Mouse (Mus musculus) left cerebral cortex, adult 11 months (tissue): ENCODE data around the gene Gm10638.

Experiments
- DNase-seq: peaks from one replicate; pipeline ENCODE4 v3.0.0; 2022; ENCODE audit warnings: low spot score

Gm10638 gene

DNA sequence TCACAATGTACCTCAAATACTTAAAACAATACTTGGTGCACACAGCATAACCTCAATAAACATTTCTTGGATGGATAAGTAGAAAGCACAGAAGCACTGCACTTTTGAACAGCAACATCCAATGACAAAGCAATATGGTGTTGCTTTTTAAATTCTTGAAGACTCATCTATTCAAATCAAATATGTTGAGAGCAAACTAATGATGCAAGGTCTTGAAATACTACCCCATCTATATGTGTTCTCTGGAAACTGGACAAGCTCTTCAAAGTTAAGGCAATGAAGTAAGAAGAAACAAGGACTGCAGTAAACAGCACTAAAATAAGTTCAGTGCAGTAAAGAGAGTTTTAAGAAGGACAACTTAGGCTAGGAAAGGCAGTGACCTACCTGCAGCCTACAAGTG, 4.6 kb upstream of the Gm10638 start:
- DNase-seq, result no peak

DNA sequence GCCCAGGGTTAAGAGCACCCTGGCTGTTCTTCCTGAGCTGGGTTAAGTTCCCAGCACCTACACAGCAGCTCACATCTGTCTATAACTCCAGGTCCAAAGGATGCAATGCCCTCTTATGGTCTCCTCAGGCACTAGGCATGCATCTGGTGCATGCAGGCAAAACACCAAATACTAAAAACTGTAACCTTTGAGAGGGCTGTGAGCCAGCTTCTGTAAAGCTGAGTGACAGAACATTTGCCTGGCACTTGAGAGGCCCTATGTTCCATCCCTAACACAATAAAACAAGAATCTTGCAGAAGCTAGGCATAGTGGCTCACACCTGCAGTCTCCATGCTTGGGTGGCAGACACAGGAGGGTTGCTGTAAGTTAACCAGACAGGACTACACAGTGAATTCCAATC, 3.9 kb upstream of the Gm10638 start:
- no peak for DNase-seq

DNA sequence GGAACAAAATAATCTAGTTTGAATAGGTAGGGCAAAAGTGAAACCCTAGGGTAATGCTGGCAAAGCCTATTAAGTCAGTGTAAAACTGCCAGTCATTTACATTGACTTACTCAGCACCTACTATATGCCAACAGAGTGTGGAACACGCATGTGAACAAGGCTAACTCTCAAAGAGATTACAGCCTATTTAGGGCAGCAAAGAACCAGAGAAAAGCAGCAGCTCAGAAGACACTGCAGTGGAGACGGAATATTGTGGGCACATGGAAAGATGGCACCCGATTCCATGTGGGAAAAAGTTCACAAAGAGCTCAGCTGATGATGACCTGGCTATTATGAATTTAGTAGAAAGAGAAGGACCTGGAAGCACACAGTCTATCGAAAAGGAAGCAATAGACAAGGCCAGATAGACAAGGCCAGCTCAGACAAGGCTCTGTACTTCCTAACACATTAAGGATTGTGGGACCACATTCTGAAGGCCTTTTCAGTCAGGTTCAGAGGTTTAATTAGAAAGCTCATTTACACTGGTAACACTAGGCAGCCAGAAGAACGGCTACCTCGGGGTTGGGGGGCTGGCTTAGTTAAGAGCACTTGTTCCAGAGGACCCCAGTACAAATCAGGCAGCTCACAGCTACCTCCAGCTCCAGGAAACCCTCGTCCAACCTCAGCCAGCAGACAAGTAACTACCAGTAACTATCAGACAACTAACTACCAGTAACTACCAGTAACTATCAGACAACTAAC, 2.7 kb upstream of the Gm10638 start:
- no peak for DNase-seq

DNA sequence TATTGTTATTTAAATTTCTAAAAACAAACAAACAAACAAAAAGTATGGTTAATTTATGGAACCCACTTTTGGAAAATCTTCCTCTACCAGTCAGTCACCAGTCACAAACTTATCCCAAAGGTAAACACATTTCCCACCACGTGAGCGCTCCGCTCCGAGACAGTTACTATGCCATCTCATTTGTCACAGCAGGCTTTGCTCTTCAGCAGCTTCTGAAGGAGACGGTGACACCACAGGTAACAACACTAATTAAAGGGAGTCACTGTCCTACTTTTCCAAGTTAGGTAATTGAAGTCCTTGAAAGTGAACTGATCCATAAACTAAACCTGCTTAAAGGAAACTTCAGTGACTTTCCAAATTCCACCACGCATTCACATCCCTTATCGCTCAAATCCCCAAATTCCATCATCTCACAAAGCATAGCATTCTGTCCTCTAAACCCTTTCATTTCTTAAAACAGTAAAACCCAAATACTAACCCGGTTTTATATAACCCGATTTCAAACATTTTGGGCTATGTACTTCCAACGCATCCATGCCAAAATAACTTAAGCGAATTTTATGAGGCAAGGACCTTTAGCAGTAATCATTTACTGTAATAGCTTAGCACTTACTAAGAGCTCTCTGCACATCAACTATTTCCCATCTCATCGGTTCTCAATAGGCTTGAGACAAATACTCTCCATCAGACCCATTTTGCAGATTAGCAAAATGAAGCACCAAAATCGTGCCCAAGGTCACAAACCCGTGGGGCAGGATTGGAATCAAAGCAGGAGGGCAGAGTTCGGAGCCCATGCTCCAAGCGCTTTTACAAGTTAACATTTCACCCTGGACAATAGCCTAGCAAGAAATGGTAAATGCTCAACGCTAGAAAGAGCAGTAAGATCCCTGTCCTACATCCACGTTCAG, 932 bp upstream of the Gm10638 start:
- DNase-seq, result no peak

DNA sequence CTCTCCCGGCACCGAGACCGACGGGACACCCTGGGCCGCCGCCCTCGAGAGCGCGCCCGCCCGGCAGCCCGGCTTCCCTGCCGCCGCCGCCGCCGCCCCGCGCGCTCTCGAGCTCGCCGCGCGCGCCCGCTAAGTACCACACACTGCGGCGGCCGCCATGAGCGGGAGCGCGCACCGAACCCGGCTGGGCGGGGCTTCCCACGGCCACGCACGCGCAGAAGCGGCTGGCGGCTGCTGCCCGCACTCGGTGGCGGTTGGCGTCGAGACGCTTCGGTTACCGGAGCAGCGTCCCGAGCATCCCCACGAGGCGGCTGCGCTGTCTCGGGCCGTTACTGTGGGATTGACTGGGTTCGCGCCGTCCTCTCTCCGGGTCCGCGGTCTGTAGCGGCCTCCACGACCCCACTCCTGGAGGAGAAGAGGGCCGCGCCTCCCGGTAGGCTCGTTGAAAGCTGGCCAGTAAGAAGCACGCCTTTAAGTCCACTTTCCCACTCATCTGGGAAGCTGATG, 489 bp downstream of the Gm10638 start:
- DNase-seq, result peak; percentile 88

DNA sequence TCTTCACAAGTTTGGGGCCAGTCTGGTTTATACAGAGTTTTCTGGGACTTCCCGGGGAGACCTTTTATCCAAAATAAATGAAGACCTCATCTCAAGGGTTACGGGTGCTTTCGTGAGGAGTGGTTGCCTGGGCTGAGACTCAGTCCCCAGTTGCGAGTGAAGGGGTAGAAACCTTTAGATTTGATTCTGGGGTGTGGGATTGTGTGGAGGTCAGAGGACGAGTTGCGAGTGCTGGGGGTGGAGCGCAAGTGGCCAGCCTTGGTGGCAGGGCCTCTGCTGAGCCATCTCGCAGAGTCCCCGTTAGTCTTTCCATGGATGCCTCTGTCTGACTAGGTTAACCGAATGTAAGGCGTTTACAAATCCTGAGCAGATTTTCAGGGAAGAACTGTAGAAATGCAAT, 1.0 kb downstream of the Gm10638 start:
- no peak for DNase-seq

DNA sequence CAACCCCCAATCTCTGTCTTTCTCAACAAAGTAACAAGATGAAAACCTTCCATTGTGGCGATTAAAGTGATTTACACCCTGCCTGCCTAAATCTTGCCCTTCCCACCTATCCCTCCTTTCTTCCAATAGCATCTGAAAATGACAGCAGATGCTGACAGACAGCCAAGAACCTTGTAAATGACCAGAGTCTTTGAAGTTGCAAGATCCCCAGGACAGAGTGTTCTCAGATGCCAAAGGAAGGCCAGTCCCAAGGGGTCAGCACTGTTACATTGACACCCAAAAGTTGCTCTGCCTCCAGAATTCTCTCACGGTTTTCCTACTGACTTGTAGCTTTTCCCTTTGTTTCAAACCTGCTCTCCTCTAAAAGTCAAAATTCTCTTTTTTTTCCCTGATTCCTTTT, 4.3 kb downstream of the Gm10638 start:
- no peak for DNase-seq

DNA sequence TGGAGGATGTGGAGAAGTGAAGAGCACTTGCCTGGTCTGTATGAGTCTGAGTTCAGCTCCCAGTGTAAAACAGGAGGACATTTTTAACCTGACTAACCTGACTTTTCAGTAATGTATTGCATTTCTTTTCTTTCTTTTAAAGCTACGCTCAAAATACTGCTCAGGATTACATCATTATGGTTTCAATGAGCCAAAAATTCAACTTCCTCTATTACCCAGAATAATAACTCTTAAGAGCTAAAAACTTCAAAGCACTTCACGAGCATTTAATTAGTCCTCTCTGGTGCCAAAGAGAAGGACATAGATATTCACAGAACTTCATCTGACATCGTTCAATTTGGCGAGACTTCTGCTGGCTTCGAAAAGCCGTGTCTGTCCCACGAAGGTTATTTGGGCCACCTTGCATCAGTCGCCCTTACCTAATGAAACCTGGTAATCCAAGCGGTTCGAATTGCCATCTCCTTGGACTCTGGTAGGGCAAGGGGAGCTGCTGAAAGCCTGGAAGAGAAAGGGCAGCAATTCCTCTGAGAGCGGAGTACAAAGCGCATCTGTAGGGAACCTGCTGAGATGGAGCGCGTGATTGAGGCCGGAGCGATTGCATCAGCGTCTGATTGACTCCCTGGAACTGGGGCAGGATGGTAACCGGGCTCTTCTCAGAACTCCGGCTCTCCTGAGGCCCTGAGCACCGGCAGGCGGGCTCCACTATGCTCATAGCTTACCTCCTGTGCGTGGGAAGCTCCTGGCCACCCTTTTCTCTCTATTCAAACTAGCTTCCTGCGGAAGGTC, 11.6 kb downstream of the Gm10638 start:
- DNase-seq, result peak; percentile 37

DNA sequence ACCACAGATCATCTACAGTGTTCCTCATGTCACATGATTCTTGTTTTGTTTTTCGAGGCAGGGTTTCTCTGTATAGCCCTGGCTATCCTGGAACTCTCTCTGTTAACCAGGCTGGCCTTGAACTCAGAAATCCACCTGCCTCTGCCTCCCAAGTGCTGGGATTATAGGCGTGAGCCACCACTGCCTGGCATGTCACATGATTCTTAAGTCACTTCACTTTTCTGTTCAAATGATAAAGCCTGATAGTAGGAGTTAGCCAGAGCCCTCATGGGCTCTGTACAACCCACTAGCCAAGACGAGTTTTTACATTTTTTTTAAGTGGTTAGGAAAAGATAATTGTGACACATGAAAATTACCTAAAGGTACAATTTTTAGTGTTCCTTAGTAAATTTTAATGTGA, 13.2 kb downstream of the Gm10638 start:
- no peak for DNase-seq

DNA sequence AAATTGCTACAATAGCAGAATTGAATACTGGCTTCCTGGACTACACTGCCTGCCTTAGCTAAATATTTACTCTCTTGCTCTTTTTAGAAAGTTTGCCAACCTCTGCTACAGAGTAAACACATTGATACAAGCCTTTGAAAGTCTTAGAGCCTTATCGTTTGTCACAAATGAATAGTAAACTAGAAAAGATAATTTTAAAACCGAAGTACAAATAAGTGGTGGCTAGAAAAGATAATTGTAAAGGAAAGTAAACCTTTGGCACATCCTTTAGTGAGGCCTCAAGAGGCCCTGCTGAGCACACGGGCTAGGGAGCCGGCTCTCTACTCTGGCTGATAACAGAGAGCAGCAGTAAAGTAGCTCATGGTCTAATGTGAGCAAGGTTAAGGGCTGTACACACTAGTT, 13.6 kb downstream of the Gm10638 start:
- DNase-seq, result no peak

DNA sequence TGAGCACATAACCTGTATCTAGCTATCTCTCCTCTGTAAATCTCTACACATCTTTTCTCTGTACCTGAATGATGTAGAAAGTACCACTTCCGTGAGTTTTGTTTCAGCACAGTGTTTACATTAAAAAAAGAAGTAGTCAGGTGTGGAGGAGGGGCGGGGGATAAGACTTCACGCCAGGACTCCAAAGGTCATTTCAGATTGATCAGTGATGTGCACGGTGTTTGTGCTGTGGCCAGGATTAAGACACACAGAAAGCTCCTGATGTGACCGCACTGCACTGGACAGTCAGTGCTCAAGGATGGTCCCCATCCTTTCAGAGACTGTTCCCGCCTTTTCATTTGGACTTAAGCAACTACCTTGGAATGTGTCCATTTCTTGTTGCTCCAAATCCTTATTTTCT, 15.2 kb downstream of the Gm10638 start:
- DNase-seq, result no peak

DNA sequence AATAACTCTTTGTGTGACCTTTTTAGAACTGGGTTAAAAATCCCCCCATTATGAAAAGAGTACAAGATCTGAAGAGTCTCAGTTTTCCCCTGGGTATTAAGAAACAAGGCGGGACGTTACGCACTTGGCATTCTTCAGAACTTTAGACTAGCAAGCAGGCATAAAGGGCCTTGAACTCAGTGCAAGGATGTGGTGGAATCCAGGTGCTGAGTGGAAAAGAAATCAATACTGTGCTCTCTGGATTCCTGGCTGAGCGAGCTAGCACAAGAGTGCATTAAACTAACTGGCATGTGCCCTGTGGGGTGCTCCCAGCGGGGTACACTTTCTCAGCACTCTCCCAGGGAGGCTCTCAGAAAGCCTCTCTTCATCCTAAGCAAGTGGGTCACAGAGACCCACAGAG, 17.3 kb downstream of the Gm10638 start:
- DNase-seq, result no peak

DNA sequence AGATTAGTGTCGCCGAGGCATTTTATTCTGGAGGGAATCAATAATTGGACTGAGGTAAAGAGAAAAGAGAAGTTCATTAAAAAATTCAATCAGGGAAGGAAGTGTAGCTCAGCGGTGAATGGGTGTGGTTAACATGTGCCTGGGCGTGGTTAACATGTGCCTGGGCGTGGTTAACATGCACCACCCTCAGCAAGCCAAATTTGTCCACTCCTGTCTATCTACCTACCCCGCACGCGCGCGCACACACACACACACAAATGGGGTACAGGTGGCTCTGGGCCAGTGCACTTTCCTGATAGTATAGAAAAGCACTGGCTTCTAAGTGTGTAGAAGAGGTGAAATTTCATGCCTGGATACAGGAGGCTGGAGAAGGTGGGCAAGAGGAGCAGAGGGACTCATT, 19.7 kb downstream of the Gm10638 start:
- no peak for DNase-seq

DNA sequence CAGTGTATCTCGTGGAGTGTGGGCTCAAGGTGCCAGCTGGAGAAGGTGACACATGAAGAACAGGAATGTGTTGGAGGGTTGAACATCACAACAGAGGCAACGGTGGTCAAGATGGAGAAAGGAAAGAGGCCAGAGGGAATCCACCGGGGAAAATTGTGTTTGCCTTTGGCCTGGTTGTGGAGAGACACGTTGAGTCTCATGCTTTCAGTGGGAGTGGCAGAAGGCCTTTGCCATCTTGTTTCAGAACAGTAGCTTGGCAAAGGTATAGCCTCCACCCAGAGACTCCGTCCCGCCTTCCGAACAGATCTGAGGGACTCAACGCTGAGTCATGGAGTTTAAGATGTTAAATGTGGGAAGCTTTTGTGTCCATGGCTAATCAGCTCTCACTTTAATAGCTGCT, 20.2 kb downstream of the Gm10638 start:
- no peak for DNase-seq

DNA sequence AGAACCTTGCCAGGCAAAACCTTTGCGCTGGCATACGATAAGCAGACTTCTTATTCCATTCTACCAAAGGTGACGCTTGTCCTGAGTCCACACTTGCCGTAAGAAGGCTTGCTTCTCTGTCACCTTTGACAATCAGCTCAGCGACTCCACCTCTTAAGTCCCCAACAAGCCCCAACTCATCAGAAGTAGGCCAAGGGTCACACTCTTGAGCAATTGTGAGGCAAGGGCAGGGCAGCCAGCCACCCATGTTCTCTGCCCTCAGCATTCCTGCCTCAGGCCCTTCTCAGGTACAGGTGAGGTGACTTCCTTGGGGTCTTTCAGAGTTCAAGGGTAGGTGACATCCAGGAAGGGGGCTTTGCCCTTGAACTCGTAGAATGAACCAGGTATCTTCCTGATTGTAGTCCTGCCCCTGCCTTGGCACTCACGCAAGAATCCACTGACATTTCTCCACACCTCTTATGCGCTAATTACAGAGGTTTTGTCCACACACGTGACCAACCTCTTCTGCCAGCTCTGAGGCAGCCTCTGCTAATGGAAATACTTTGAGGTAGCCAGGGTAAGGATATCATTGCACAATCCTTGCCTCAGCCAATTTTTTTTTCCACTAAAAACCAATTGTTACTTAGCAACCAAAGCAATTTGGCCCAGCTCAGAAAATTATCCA, 21.2 kb downstream of the Gm10638 start:
- DNase-seq, result no peak

DNA sequence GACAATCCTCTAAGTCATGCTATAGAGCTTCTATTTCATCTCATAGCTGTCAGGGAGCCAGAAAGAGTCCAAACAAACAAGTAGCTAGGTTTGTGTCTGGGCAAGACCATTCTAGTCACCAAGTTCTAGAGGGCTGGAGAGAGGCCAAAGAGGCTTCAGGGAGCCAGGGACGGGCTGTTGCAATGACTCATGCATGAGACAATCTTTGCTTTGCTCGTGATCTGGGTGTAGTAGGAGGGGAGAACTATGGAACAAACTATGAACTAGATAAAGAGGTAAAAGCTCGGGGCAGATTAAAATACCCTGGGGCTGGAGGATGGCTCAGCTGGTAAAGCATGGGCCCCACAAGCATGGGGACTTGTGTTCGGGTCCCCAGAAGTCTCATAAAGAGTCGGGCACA, 23.0 kb downstream of the Gm10638 start:
- peak; percentile 48 for DNase-seq

DNA sequence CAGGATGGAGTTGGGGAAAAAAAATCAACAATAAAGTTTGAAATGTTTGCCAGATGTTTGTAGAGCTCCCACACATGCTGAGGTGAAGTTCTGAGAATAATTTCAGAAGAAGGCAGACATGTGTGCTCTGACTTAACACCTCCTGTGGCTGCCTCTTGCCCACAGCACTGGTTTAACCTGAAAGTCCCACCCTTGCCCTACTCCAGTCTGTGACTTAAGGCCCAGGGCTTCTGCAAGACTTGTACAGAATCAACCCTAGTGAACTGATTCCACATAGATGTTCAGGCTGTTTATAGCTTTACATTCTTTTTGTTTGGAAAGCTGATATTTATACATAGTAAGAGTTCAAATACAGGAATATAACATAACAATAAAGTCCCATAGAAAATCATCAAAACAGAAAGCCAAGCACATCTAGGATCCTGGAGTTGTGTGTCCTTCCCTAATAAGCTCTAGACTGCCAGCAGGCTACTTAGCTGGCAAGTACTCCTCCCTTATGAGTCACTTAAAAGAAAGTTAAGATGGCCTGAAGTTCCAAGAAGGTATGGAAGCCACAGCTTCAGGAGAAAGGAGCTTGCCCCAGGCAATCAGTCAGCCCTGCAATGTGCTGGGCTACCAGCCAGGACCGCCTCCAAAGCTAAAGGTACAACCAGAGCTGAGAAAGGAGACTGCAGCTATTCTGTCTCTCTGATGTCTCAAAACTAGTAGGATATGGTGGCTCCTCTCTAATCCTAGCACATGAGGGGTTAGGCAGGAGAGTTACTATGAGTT, 24.6 kb downstream of the Gm10638 start:
- DNase-seq, result no peak

DNA sequence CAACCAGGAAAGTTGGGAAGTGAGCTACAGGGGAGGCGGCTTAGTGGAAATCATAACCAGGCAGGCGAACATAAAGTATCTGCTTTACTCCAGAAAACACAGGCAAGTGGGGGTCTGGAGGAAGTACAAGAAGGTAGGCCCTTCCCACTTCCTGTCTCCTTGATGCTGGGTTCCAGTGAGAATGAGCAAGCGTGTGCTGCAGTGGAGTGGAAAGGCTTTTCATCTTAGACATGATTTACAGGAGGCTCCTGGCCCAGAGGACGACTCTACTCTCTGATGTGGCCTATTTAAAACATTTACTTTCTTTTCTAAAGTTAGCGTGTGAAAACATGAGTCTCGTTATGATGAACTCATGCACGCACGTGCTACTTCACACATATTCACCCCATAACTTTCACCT, 33.7 kb downstream of the Gm10638 start:
- DNase-seq, result no peak

DNA sequence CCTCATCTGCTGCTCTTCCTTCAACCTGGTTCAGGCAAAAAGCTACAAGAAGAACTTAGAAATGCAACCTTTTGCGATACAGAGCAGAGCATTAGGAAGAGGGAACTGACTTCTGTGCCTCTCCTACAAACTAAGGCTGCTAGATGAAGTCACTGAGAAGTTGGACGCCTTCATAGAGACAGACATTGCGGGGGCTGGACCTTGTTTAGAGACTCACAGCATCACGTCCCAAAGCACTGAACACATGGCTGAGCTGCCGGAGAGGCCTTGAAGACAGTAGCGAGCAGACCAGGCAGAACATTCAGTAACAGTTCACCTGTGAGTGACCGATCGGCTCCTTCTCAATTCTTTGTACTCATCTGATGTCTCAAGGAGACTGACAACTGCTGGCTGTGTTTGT, 35.6 kb downstream of the Gm10638 start:
- DNase-seq, result no peak

DNA sequence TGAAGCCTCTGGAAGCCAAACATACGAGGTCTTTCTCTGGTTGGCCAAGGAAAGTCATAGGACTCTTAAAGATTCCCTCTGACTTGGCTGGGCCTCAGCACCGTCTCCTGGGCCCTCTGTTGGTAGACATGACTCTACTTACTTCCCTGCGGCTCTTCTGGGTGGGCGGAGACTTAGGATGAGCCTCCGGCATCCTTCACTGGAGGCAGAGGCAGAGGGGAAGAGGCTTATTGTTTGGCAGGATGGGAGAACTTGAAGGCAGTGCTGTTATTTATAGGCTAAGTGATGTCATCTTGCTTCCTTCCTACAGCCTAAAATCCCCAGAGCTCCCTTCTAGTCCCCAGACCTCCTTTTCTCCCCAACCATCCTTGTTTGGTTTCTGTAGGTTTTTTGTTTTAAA, 41.0 kb downstream of the Gm10638 start:
- no peak for DNase-seq

DNA sequence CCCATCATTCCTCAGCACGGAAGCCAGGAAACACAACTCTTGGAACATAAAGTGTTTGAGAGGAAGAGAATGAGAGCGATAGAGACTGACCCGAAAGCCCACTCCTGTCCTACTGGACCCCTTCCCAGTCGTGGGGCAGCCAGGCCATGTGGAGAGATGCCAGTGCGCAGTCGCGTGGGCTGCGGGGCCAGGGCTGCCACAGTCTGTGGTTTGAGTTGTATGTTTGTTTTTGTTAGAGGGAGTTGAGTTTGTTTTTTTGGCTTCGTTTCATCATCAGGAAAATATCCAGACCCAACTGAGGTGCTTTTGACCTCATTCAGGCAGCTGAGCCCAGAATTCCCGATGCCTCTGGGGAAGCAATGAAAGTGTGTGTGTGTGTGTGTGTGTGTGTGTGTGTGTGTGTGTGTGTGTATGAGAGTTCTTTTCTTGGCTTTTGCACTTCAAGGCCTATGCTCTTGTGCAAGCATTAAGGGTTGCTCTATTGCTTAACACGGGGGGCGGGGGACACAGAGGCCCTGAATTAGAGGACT, 42.5 kb downstream of the Gm10638 start:
- no peak for DNase-seq
